Mouse (Mus musculus) heart, postnatal 10 days (tissue): ENCODE data around the gene Galnt12. TPM values are rescaled to one million over a fixed set of nuclear protein-coding genes. Genes with fewer than 3 reads are reported as not detected.
"Not testable (repeated sequence)": the region's sequence is repeated elsewhere in the genome, so short reads cannot be mapped to it uniquely, and the experiment has no call there.

Source experiments
- DNase-seq, 2 experiments: peaks; one replicate each; pipeline ENCODE4 v3.0.0; 2021
- intact Hi-C: fragments of 180-260 bp; cut with DNase I; formaldehyde crosslinking; loops from one replicate; pipeline ENCODE4 v1.15.1; 2025
- total RNA-seq, 2 experiments: library from RNA; stranded (reverse); gene quantifications; 2 replicates each; pipeline ENCODE4 v1.2.3; 2021

Gene Galnt12
- under 1 TPM; 0.62 to 0.96 TPM for total RNA-seq

GRCm38 (mm10) chr4:47091493-47092386 lies at the start of gene Galnt12:
Gene Galnt12 (plus strand): TSS chr4:47091909.
- DNase-seq, result peak in 1 of 2 experiments; percentile 30
- intact Hi-C loops, result no loop called here

- peak; percentile 48 to 51 for DNase-seq
- intact Hi-C loops, result no loop called here
These were observed 47.8 kb upstream of the Galnt12 start for GRCm38 (mm10) chr4:47043866-47044265.

GRCm38 (mm10) chr4:47046974-47047373 lies 44.7 kb upstream of the Galnt12 start:
- intact Hi-C loops, result no loop called here
- no peak for DNase-seq

- intact Hi-C loops, result no loop called here
- no peak for DNase-seq
These were observed 43.9 kb upstream of the Galnt12 start for GRCm38 (mm10) chr4:47047765-47048164.

- intact Hi-C loops, result no loop called here
- no peak for DNase-seq
These were observed 42.5 kb upstream of the Galnt12 start for GRCm38 (mm10) chr4:47049216-47049615.

- peak; percentile 88 to 93 for DNase-seq
- intact Hi-C loops, result no loop called here
These were observed 41.5 kb upstream of the Galnt12 start for GRCm38 (mm10) chr4:47050167-47050566.

GRCm38 (mm10) chr4:47050642-47051381 lies 40.9 kb upstream of the Galnt12 start:
- intact Hi-C loops, result no loop called here

GRCm38 (mm10) chr4:47051905-47052304 lies 39.8 kb upstream of the Galnt12 start:
- no peak for DNase-seq
- intact Hi-C loops, result no loop called here

More at GRCm38 (mm10) chr4:47050642-47051381, 40.9 kb upstream of the Galnt12 start:
- DNase-seq, result no peak

GRCm38 (mm10) chr4:47055170-47055569 lies 36.5 kb upstream of the Galnt12 start:
- not testable (repeated sequence) for DNase-seq
- intact Hi-C loops, result loop anchor here (5.0 kb wide), 1 partner anchor 297 kb away; the partner anchor contains the start of gene Tgfbr1

GRCm38 (mm10) chr4:47055570-47056080 lies 36.1 kb upstream of the Galnt12 start:
- no peak for DNase-seq
- intact Hi-C loops, result loop anchor here (5.0 kb wide), 1 partner anchor 297 kb away; the partner anchor contains the start of gene Tgfbr1

- intact Hi-C loops, result loop anchor here (5.0 kb wide), 1 partner anchor 295 kb away; the partner anchor contains the start of gene Tgfbr1
- peak; percentile 81 to 84 for DNase-seq
These were observed 34.8 kb upstream of the Galnt12 start, which contains the start of gene Anks6 for GRCm38 (mm10) chr4:47056791-47057509. Gene Anks6 (minus strand): TSS chr4:47057427.

GRCm38 (mm10) chr4:47057510-47058325 lies 34.0 kb upstream of the Galnt12 start:
- no peak for DNase-seq
- intact Hi-C loops, result loop anchor here (5.0 kb wide), 1 partner anchor 295 kb away; the partner anchor contains the start of gene Tgfbr1

- no peak for DNase-seq
- intact Hi-C loops, result no loop called here
These were observed 30.8 kb upstream of the Galnt12 start for GRCm38 (mm10) chr4:47060900-47061299.

GRCm38 (mm10) chr4:47075054-47075453 lies 16.7 kb upstream of the Galnt12 start:
- no peak for DNase-seq
- intact Hi-C loops, result no loop called here

GRCm38 (mm10) chr4:47079997-47080646 lies 11.6 kb upstream of the Galnt12 start:
- DNase-seq, result no peak
- intact Hi-C loops, result no loop called here

- no peak for DNase-seq
These were observed 11.1 kb upstream of the Galnt12 start for GRCm38 (mm10) chr4:47080647-47081010.

GRCm38 (mm10) chr4:47083824-47084223 lies 7.9 kb upstream of the Galnt12 start:
- DNase-seq, result no peak
- intact Hi-C loops, result no loop called here

More at GRCm38 (mm10) chr4:47080647-47081010, 11.1 kb upstream of the Galnt12 start:
- intact Hi-C loops, result no loop called here

- intact Hi-C loops, result no loop called here
- no peak for DNase-seq
These were observed 3.0 kb upstream of the Galnt12 start for GRCm38 (mm10) chr4:47088671-47089070.
